ENCODE assay signal across 19 mouse cellular contexts in the genomic region with DNA sequence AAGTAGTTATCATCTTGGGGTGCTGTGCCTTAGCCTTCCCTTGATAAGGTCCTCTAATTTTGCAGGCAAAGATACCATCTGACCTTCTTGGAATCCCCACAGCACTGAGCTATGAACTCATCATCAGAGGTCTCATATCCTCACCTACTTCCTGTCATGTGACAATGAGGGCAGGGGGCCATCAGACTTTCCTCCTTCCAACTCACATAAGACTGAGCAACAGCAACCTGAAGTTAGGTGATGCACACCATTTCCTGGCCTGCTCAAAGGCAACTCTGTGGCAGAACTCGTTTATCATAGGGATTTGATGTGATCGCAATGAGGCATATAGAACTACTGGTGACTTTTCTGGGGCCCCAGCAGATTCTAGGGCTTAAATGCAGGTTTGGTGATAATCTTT. TPM values are rescaled to one million over a fixed set of nuclear protein-coding genes. Genes with fewer than 3 reads are reported as not detected.
"Had no signal": no experiment of that assay in that cellular context is flagged by ENCODE, and none has a peak within 500 bp of the region (broad histone marks: within the 10 kb centered on the region; RNA-seq: fewer than 3 reads in every experiment).

No protein-coding gene starts in this region.

- DNase-seq: kidney, adult 11 months; layer of hippocampus, adult 9-11 months; liver, embryonic 13.5 days; lung, adult 2 months; lung, postnatal 14 days; lung, postnatal 4 days; midbrain, embryonic 14.5 days; right cerebral cortex, postnatal 4 days had no signal

- H3K4me1 ChIP-seq: stomach, embryonic 15.5 days had no signal

- H3K27me3 ChIP-seq: liver, embryonic 13.5 days; stomach, embryonic 15.5 days had no signal

- H3K27ac ChIP-seq: layer of hippocampus, adult 2 months; liver, embryonic 13.5 days; stomach, embryonic 15.5 days had no signal

- H3K9me3 ChIP-seq: liver, embryonic 13.5 days; stomach, embryonic 15.5 days had no signal

- H3K4me3 ChIP-seq: layer of hippocampus, adult 2 months; liver, embryonic 13.5 days; stomach, embryonic 15.5 days had no signal

- H3K36me3 ChIP-seq: liver, embryonic 13.5 days; stomach, embryonic 15.5 days had no signal

- ATAC-seq: inflammation-experienced regulatory T-cells, adult 6 months had no signal

RNA-seq across cellular contexts. Expression of a gene that starts 4.4 kb away (rescaled TPM):
- polyA plus RNA-seq: inflammation-experienced regulatory T-cells, adult 6 months; limb, embryonic 11.5 days; liver, adult 2 months; liver, embryonic 13.5 days; lung, adult 2 months; lung, embryonic 16.5 days; midbrain, embryonic 11.5 days; midbrain, embryonic 14.5 days; midbrain, postnatal 0 days; neural tube, embryonic 11.5 days; neural tube, embryonic 14.5 days; stomach, embryonic 15.5 days had no signal

RNA-seq across cellular contexts. Expression of a gene that starts 22.4 kb away (rescaled TPM):
- polyA plus RNA-seq: inflammation-experienced regulatory T-cells, adult 6 months; limb, embryonic 11.5 days; limb, embryonic 14.5 days; lung, embryonic 16.5 days had no signal
